Mouse (Mus musculus) hindbrain, embryonic 13.5 days (tissue): ENCODE measurements around the gene Gprc5d. TPM values are rescaled to one million over a fixed set of nuclear protein-coding genes. Genes with fewer than 3 reads are reported as not detected.

Experiments used
- ATAC-seq: fragments of 200-750 bp; cut with Nextera tagmentation; 2 replicates; pipeline ENCODE4 v1.8.0; 2017; ENCODE audit warnings: moderate TSS enrichment; ENCODE audit not compliant: low FRiP score
- H3K27ac ChIP-seq: fragments of 300-500 bp; sonication (generic); 2 replicates; pipeline ENCODE4 v1.5.1; 2015; ENCODE audit warnings: inconsistent platforms, mild to moderate bottlenecking, moderate library complexity
- H3K27me3 ChIP-seq: fragments of 300-500 bp; sonication (generic); 2 replicates; pipeline ENCODE4 v1.6.1; 2015; ENCODE audit warnings: mild to moderate bottlenecking, inconsistent platforms
- H3K36me3 ChIP-seq: fragments of 300-500 bp; sonication (generic); 2 replicates; pipeline ENCODE4 v1.6.1; 2015; ENCODE audit warnings: mild to moderate bottlenecking, inconsistent platforms
- H3K4me1 ChIP-seq: fragments of 300-500 bp; sonication (generic); replicated peaks from 2 replicates; pipeline ENCODE4 v1.6.1; 2015; ENCODE audit warnings: inconsistent platforms
- H3K4me2 ChIP-seq: fragments of 300-500 bp; sonication (generic); 2 replicates; pipeline ENCODE4 v1.6.1; 2015; ENCODE audit warnings: inconsistent platforms, mild to moderate bottlenecking, moderate library complexity
- H3K4me3 ChIP-seq: fragments of 300-500 bp; sonication (generic); 2 replicates; pipeline ENCODE4 v1.5.1; 2015; ENCODE audit warnings: mild to moderate bottlenecking, inconsistent platforms
- H3K9ac ChIP-seq: fragments of 300-500 bp; sonication (generic); 2 replicates; pipeline ENCODE4 v1.6.1; 2015; ENCODE audit warnings: mild to moderate bottlenecking, inconsistent platforms
- H3K9me3 ChIP-seq: fragments of 300-500 bp; sonication (generic); 2 replicates; pipeline ENCODE4 v1.6.1; 2016; ENCODE audit warnings: inconsistent platforms
- WGBS: fragments of 180-500 bp; shearing (Covaris S2); methylation state at CpG from one replicate; pipeline ENCODE4 v1.1.7; 2015; 5-methylcytosine and 5-hydroxymethylcytosine counted together
- polyA plus RNA-seq: library from polyadenylated mRNA; unstranded; fragments of >200 nt; fragmentation: Nextera tagmentation; extraction: Ambion mirVana; gene quantifications from 2 replicates; pipeline ENCODE4 v1.2.1, GENCODE M21; 2015

Gprc5d gene
- polyA plus RNA-seq, 1 experiment from 2014 or later, result not detected

DNA sequence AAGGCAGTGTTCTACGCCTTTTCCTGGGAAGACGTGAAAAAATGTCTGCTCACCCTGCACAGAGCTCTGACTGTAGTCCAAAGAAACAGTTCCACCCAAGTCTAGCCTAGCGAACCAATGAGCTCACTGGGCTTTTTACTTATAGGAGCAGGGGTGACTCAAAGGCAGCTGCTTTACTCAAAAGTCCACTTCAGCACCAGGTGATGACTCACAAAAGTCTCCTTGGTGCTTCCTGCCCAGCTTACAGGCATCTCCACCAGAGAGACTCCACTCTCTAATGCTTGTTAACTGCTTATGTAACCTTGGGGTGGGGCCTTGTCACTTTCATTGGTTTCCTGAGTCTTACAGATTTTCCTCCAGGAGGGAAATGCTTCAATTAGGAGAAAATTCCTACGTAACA lies 57.4 kb downstream of the Gprc5d start:
- H3K4me3 ChIP-seq, result no peak overlapping the region
- H3K27me3 ChIP-seq, result peaks cover 23% of the 10 kb centered on the region
- no peaks in the 10 kb centered on the region for H3K36me3 ChIP-seq
- H3K27ac ChIP-seq, result no peak overlapping the region
- peaks cover 8% of the 10 kb centered on the region for H3K4me1 ChIP-seq
- no peak overlapping the region for H3K9ac ChIP-seq
- H3K9me3 ChIP-seq, result no peaks in the 10 kb centered on the region
- WGBS, result 93% methylated on average over 4 of the region's 4 CpGs
- no peak for ATAC-seq
- H3K4me2 ChIP-seq, result no peak overlapping the region

Other genes with a start within 250 kb of the Gprc5d start
- 39.0 and 45.1 TPM in 2 replicates for gene Gpr19, start 219.7 kb downstream of the Gprc5d start, polyA plus RNA-seq
- 27.1 and 27.2 TPM in 2 replicates for gene Cdkn1b, start 197.9 kb downstream of the Gprc5d start, polyA plus RNA-seq
- 3.2 and 3.8 TPM in 2 replicates for gene Apold1, start 136.6 kb downstream of the Gprc5d start, polyA plus RNA-seq
- 78.4 and 84.6 TPM in 2 replicates for gene Ddx47, start 106.7 kb downstream of the Gprc5d start, polyA plus RNA-seq
- 0.72 and 1.1 TPM in 2 replicates for gene Gprc5a, start 52.6 kb downstream of the Gprc5d start, polyA plus RNA-seq
- 85.5 and 87.9 TPM in 2 replicates for gene Fam234b, start 79.7 kb upstream of the Gprc5d start, polyA plus RNA-seq
- gene Hebp1, start 79.7 kb upstream of the Gprc5d start, polyA plus RNA-seq, result 2.9 and 4.2 TPM in 2 replicates
- gene Gsg1, start 136.1 kb upstream of the Gprc5d start, polyA plus RNA-seq, result 0.19 and 0.32 TPM in 2 replicates
- gene Pbp2, start 192.1 kb upstream of the Gprc5d start, polyA plus RNA-seq, result 0.16 and 0.26 TPM in 2 replicates
- 11.1 and 12.2 TPM in 2 replicates for gene Emp1, start 244.3 kb upstream of the Gprc5d start, polyA plus RNA-seq